8 mouse cellular contexts compared by ENCODE assay signal in the genomic region with DNA sequence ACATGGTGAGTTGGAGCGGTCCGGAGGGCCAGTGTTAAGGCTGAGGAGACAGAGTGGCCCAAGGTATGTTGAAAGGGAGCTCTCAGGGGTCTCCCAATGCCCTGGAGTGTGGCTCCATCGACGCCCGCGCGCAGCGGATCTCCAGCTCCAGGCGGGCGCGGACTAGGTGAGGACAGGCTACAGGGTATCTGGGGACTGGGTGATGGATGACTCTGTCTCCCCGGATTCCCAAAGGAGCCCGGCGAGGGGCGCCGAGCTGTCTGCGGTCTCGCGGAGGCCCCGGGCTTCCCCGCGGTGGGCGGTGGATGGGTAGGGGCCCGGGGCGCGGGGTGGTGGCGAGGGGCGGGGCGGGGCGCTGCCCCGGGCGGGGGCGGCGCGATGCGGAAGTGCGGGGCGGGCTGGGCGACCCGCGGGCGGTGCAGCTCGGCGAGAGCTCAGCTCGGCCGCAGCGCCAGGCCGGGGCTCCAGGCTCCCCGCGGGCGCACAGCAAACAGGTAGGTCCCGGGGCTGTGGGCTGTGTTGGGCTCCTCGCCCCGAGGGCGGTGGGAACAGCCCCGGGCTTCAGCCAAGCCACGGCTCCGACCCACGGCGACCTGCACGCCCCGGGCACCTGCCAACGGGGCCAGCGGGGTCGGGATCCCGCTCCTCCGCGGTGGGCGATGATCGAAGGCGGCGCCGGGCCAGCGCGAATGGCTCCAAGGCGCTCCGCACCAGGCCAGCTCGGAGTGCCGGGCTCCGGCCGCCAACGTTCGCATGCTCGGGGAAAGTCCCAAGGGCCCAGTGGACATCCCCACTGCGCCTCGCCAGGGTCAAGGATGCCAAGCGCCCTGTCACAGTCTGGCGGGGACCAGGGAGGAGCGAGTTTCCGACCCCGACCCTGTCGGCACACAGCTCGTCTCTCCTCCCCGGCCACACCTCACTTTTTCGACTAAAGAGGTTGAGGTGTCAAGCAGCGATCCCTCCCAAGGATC. TPM values are rescaled to one million over a fixed set of nuclear protein-coding genes. Genes with fewer than 3 reads are reported as not detected.
DNase-seq lines count a peak whose midpoint lies in the region; ATAC-seq and TF ChIP-seq lines count a peak whose summit lies in the region.

A gene (plus strand): TSS at position 345 of the 971 bp plus-strand sequence.

- DNase-seq in heart, adult 2 months, result peak; percentile 64 to 69
- DNase-seq in heart, adult 9 months (ENCODE audit: low spot score in 2 of 2), result no peak
- peak; percentile 50 for DNase-seq in R1 (ENCODE audit: low read depth, low spot score)
- no peak for DNase-seq in gonadal fat pad, adult 2 months (ENCODE audit: low read depth)
- peak; percentile 51 for DNase-seq in kidney, postnatal 10 days
- peak; percentile 50 for DNase-seq in midbrain, embryonic 14.5 days
- peak; percentile 44 to 51 for DNase-seq in thymus, postnatal 36 days
- DNase-seq in frontal cortex, adult 2 months (ENCODE audit: extremely low spot score in 1 of 2, low spot score in 1 of 2), result no peak

- peak within 1 kb of the TSS; percentile 53 for H3K4me3 ChIP-seq in heart, adult 2 months
- H3K4me3 ChIP-seq in midbrain, embryonic 14.5 days (replicated peaks; ENCODE audit: low read depth, low read length), result peak within 1 kb of the TSS; percentile 46

- no peak for TF ChIP-seq POLR2A in heart, adult 2 months (IDR thresholded peaks at IDR 0.05; ENCODE audit: insufficient read depth, low read depth, low read length)

- H3K9me3 ChIP-seq in midbrain, embryonic 14.5 days (ENCODE audit: control insufficient read depth, low read length), result no peaks in the 10 kb centered on the region

- peaks cover 6% of the 10 kb centered on the region for H3K27me3 ChIP-seq in heart, adult 2 months (ENCODE audit: control insufficient read depth, insufficient read depth, low read length)
- H3K27me3 ChIP-seq in midbrain, embryonic 14.5 days (ENCODE audit: control insufficient read depth, insufficient read depth, low read length), result peaks cover 38% of the 10 kb centered on the region

- H3K79me2 ChIP-seq in heart, adult 2 months (replicated peaks; ENCODE audit: control insufficient read depth, insufficient read depth, low read length), result no peaks in the 10 kb centered on the region

- H3K9ac ChIP-seq in heart, adult 2 months (ENCODE audit: low read depth, low read length), result peak within 1 kb of the TSS; percentile 80
- H3K9ac ChIP-seq in midbrain, embryonic 14.5 days (replicated peaks; ENCODE audit: low read length), result peak within 1 kb of the TSS; percentile 48

- peak within 1 kb of the TSS; percentile 91 for H3K4me2 ChIP-seq in midbrain, embryonic 14.5 days (ENCODE audit: low read length)

- ATAC-seq in midbrain, embryonic 14.5 days (ENCODE audit: low FRiP score, low TSS enrichment), result peak; percentile 50

- TF ChIP-seq EP300 in heart, adult 2 months (IDR thresholded peaks at IDR 0.05; ENCODE audit: insufficient read depth, low read depth, low read length), result no peak

- under 1% methylated on average over 71 of the region's 96 CpGs for WGBS in heart, adult 2 months
- WGBS in midbrain, embryonic 14.5 days, result under 1% methylated on average over 91 of the region's 96 CpGs

- peak within 1 kb of the TSS; percentile 65 for H3K27ac ChIP-seq in heart, adult 2 months
- no peak within 1 kb of the TSS for H3K27ac ChIP-seq in midbrain, embryonic 14.5 days (replicated peaks; ENCODE audit: low read depth, low read length)

- H3K4me1 ChIP-seq in heart, adult 2 months (ENCODE audit: control insufficient read depth, insufficient read depth, low read length), result peaks cover 3% of the 10 kb centered on the region; the same call in 1 of the 2 replicates
- peaks cover 6% of the 10 kb centered on the region for H3K4me1 ChIP-seq in midbrain, embryonic 14.5 days (ENCODE audit: control insufficient read depth, insufficient read depth, low read length)

- intact Hi-C loops in heart, adult 2 months (cut with DNase I), result no loop called here

- no peaks in the 10 kb centered on the region for H3K36me3 ChIP-seq in heart, adult 2 months (ENCODE audit: control insufficient read depth, insufficient read depth, low read length)
- no peaks in the 10 kb centered on the region for H3K36me3 ChIP-seq in midbrain, embryonic 14.5 days (ENCODE audit: control insufficient read depth, insufficient read depth, low read length)

- no peak for TF ChIP-seq CTCF in heart, adult 2 months (IDR thresholded peaks at IDR 0.05)

RNA-seq across cellular contexts. Expression of the gene that starts here (rescaled TPM):
- 1 to 10 TPM; 2.7 to 3.6 TPM for total RNA-seq in heart, adult 2 months (2021)
- 4.9 and 7.5 TPM in 2 replicates for polyA plus RNA-seq in heart, adult 2 months (2012; rRNA removed)
- 13.5 and 16.3 TPM in 2 replicates for polyA plus RNA-seq in gonadal fat pad, adult 2 months (2012; rRNA removed)
- polyA plus RNA-seq in midbrain, embryonic 14.5 days (2014; fragmentation: Nextera tagmentation; extraction: Ambion mirVana), result 1.1 and 1.9 TPM in 2 replicates
- 4.1 and 5.8 TPM in 2 replicates for polyA plus RNA-seq in frontal cortex, adult 2 months (2012; rRNA removed)

Comparison
In these comparisons a context has a peak if more than half of its experiments do, and no peak if none do; other contexts are left out.
1. DNase-seq: peak in heart, adult 2 months (2 of 2), R1 (single experiment), kidney, postnatal 10 days (single experiment), midbrain, embryonic 14.5 days (single experiment) and thymus, postnatal 36 days (2 of 2); none in heart, adult 9 months (0 of 2), gonadal fat pad, adult 2 months (single experiment) and frontal cortex, adult 2 months (0 of 2).